Mouse (Mus musculus) neural tube, embryonic 15.5 days (tissue): ENCODE results near the gene Scd1. TPM values are rescaled to one million over a fixed set of nuclear protein-coding genes. Genes with fewer than 3 reads are reported as not detected.

Source experiments
- ATAC-seq: fragments of 200-750 bp; cut with Nextera tagmentation; 2 replicates; pipeline ENCODE4 v1.8.0; 2017; ENCODE audit warnings: mild to moderate bottlenecking, moderate TSS enrichment, moderate library complexity; ENCODE audit not compliant: low FRiP score
- H3K27ac ChIP-seq: fragments of 300-500 bp; sonication (generic); replicated peaks from 2 replicates; pipeline ENCODE4 v1.5.1; 2015; ENCODE audit warnings: mild to moderate bottlenecking, inconsistent platforms
- H3K27me3 ChIP-seq: fragments of 300-500 bp; sonication (generic); replicated peaks from 2 replicates; pipeline ENCODE4 v1.6.1; 2015; ENCODE audit warnings: inconsistent platforms
- H3K36me3 ChIP-seq: fragments of 300-500 bp; sonication (generic); 2 replicates; pipeline ENCODE4 v1.6.1; 2015; ENCODE audit warnings: inconsistent platforms
- H3K4me1 ChIP-seq: fragments of 300-500 bp; sonication (generic); 2 replicates; pipeline ENCODE4 v1.6.1; 2015; ENCODE audit warnings: inconsistent platforms
- H3K4me2 ChIP-seq: fragments of 300-500 bp; sonication (generic); 2 replicates; pipeline ENCODE4 v1.6.1; 2015; ENCODE audit warnings: inconsistent platforms, mild to moderate bottlenecking, moderate library complexity
- H3K4me3 ChIP-seq: fragments of 300-500 bp; sonication (generic); replicated peaks from 2 replicates; pipeline ENCODE4 v1.5.1; 2015; ENCODE audit warnings: mild to moderate bottlenecking, inconsistent platforms
- H3K9ac ChIP-seq: fragments of 300-500 bp; sonication (generic); replicated peaks from 2 replicates; pipeline ENCODE4 v1.6.1; 2015; ENCODE audit warnings: mild to moderate bottlenecking, inconsistent platforms
- H3K9me3 ChIP-seq: fragments of 300-500 bp; sonication (generic); replicated peaks from 2 replicates; pipeline ENCODE4 v1.6.1; 2016; ENCODE audit warnings: inconsistent platforms
- WGBS: fragments of 180-500 bp; shearing (Covaris S2); methylation state at CpG from one replicate; pipeline ENCODE4 v1.1.7; 2015; ENCODE audit warnings: mixed read lengths; 5-methylcytosine and 5-hydroxymethylcytosine counted together
- polyA plus RNA-seq: library from polyadenylated mRNA; unstranded; fragments of >200 nt; fragmentation: Nextera tagmentation; extraction: Ambion mirVana; gene quantifications from 2 replicates; pipeline ENCODE4 v1.2.1, GENCODE M21; 2015

Scd1 gene
- polyA plus RNA-seq, 1 experiment from 2014 or later = 8.5 TPM

DNA sequence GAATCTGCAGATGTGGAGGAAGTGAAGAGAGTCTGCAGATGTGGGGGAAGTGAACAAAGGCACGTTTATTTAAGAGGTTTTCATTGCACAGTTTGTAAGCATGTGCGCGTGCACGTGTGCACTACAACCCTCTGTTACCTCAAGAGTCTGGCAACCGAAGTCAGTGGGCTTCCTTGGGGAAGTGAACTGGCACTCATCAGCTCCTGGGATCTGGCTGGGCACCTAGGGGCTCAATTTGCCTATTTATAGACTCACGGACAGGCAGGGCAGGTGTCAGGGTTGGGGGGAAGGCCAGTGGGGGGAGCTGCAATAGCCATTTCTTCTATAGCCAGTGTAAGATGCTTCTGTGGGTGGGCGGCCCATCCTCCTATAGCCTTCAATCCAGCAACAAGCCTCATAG lies 55.9 kb downstream of the Scd1 start:
- Histone ChIP-seq H3K27ac (no peak overlapping the region), H3K4me1 (no peaks in the 10 kb centered on the region), H3K4me2 (no peak overlapping the region), H3K4me3 (no peak overlapping the region), H3K9ac (no peak overlapping the region), H3K9me3 (no peaks in the 10 kb centered on the region), H3K36me3 (no peaks in the 10 kb centered on the region), H3K27me3 (no peaks in the 10 kb centered on the region)
- ATAC-seq = no peak
- 84% methylated on average over 7 of the region's 7 CpGs for WGBS

- no peaks in the 10 kb centered on the region for H3K4me1 ChIP-seq
- H3K36me3 ChIP-seq = no peaks in the 10 kb centered on the region
- no peak overlapping the region for H3K4me3 ChIP-seq
- H3K9ac ChIP-seq = no peak overlapping the region
- ATAC-seq = no peak
- no peaks in the 10 kb centered on the region for H3K27me3 ChIP-seq
- WGBS = 90% methylated on average over 8 of the region's 8 CpGs
- no peak overlapping the region for H3K27ac ChIP-seq
- no peaks in the 10 kb centered on the region for H3K9me3 ChIP-seq
- no peak overlapping the region for H3K4me2 ChIP-seq
These were observed 58.0 kb downstream of the Scd1 start for GRCm38 (mm10) chr19:44349689-44350088.

Other genes starting within 250 kb of the Scd1 start
- 3.0 and 3.7 TPM in 2 replicates for gene Pkd2l1, start 215.4 kb downstream of the Scd1 start, polyA plus RNA-seq
- 4.4 and 4.8 TPM in 2 replicates for gene Scd3, start 204.6 kb downstream of the Scd1 start, polyA plus RNA-seq
- gene Scd2, start 114.2 kb downstream of the Scd1 start, polyA plus RNA-seq = 256 and 264 TPM in 2 replicates
- 0.09 and 0.15 TPM in 2 replicates for gene Scd4, start 74.8 kb downstream of the Scd1 start, polyA plus RNA-seq
- gene Wnt8b, start 85.6 kb upstream of the Scd1 start, polyA plus RNA-seq = 0.05 and 0.14 TPM in 2 replicates
- gene Sec31b, start 138.0 kb upstream of the Scd1 start, polyA plus RNA-seq = 0.41 and 0.69 TPM in 2 replicates
- gene Gm20538, start 145.0 kb upstream of the Scd1 start, polyA plus RNA-seq = not detected in 2 replicates
- gene Ndufb8, start 147.6 kb upstream of the Scd1 start, polyA plus RNA-seq = 714 and 813 TPM in 2 replicates
- gene Hif1an, start 155.0 kb upstream of the Scd1 start, polyA plus RNA-seq = 25.0 TPM in 2 replicates